Mouse (Mus musculus) thymus, postnatal 0 days (tissue): ENCODE data around the gene Rev1. TPM values are rescaled to one million over a fixed set of nuclear protein-coding genes. Genes with fewer than 3 reads are reported as not detected.

Experiments
- DNase-seq: peaks from one replicate; pipeline ENCODE4 v3.0.0-alpha.2; 2015; ENCODE audit warnings: low spot score
- polyA plus RNA-seq: library from polyadenylated mRNA; unstranded; fragments of >200 nt; fragmentation: Nextera tagmentation; extraction: Ambion mirVana; gene quantifications from 2 replicates; pipeline ENCODE4 v1.2.1, GENCODE M21; 2015

Gene Rev1
- 13.7 and 18.9 TPM in 2 replicates for polyA plus RNA-seq

DNA sequence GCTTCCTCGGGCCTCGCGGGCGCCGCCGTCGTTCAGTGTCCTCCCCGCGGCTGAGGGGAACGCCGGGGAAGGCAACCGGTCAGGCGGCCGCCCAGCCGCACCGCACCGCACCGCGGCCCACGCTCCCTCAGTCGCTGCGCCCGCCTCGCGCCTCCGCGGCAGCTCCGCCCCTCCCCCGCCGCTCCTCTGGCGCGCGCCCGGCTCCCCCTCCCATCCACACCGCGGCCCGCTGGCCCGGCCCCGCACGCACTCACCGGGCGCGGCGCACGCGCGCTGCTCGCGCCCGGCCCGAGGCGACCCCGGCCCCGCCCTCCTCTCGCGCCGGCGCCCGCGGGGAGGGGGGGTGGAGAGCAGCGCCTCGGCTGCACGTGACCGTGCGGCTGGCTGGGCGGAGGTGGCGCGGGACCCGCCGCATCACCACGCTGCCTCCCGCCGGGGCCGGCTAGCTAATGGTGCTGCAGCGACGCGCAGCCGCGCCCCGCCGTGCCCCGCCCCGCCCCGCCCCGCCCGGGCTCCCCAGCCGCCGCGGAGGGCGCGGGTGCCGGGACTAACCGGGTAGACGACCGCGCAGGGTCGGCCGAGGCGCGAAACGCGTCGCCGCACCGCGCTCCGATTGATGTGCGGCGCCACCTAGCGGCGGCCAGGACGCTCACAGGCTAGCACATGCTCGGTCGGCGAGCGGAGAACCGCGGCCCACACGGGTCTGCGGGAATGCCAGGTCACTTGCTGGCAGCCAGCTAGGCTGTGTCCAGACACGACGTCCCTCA lies at the start of gene Rev1:
TSS of gene Rev1 (minus strand) at position 301 of the 767 bp plus-strand sequence.
- DNase-seq: peak; percentile 85

DNA sequence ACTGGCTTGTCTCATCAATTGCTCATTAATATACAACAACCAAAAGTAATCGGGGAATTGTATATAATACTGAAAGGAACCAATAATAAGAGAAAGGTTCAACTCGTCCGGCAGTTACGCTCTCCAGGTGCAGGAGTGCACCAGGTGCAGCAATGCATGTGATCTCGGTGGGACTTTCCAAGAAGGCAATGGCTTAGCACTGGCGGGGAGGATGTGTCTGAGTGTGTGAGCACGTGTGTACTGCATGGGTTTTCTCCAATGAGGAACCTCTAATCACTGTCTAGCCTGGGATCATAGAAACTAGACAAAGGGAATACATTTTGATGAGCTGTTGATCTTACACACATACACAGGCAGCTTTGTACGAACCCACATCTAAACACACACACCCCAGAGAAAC lies 49.3 kb upstream of the Rev1 start:
- DNase-seq: no peak

DNA sequence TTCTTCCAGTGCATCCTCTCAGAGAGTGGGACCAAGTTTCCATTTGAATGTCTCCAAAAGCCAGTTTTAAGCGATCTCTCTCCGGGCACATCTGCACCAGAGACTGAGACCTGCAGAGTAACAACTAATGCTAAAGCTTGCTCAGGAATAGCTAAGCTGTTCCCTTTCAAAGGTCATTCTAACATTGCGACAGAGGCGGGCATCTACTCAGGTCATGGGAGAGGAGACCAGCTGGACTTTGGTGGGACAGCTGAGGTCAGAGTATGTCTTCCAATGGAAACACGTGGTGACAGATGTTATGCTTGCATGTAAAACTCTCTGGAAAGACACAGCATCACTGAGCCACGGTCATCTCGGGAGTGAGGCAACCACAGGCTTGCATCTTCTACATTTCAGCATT lies 46.5 kb upstream of the Rev1 start:
- DNase-seq: no peak

DNA sequence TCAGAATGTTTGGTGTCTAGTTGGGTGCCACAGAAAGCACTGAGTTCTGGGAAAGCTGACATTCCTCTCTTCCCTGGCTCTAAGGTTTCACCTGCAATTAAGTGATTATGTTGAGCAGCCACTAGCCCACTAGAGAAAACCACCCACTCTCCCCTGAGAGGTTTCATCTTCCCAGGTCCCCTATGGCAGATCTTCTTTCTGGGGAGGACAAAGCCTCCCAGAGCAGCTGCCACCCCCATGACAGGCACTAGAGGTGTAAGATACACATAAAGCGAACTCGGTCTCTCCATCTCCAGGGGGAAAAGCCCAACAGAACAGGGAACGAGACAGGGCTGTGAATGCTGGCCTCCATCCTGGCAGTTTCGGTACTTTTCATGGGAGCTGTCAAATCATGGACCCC lies 42.3 kb upstream of the Rev1 start:
- no peak for DNase-seq

DNA sequence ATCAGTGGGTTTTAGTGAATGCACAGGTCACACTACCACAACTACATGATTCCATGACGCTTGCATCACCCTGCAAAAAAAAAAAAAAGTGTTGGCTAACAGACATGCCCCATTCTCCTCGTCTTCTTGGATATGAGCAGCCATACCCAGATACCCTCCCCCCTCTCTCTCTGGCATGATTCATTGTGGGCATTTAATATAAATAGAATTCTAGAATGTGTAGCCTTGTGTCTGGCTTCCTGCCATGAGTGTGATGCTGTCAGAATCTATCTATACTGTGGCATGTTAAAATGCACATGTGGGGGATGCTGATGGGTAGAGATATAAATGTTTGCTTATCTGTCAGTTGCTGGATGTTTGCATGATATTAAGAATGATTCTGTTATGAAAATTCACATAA lies 36.1 kb upstream of the Rev1 start:
- no peak for DNase-seq

- no peak for DNase-seq
These were observed 20.5 kb upstream of the Rev1 start for GRCm38 (mm10) chr1:38150086-38150485.

- no peak for DNase-seq
These were observed 16.4 kb upstream of the Rev1 start for GRCm38 (mm10) chr1:38146008-38146407.

DNA sequence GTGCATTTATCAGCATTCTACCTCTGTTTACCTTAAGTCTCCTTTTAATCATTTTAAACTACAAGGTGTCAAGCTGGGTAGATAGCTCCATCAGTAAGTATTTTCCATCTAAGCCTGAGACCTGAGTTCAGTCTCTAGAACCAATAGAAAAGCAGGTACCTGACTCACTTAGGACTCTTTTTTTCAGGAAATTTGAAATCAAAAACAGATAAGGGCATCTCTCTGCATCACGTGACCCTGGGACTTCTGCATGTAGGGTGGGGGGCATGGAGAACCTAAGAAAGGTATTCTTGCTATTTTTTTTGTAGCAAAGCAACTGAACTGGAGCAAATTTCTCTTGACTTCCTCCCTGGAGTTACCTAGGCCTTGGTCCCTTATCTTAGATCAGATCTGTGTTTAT lies 11.8 kb upstream of the Rev1 start:
- DNase-seq: no peak

DNA sequence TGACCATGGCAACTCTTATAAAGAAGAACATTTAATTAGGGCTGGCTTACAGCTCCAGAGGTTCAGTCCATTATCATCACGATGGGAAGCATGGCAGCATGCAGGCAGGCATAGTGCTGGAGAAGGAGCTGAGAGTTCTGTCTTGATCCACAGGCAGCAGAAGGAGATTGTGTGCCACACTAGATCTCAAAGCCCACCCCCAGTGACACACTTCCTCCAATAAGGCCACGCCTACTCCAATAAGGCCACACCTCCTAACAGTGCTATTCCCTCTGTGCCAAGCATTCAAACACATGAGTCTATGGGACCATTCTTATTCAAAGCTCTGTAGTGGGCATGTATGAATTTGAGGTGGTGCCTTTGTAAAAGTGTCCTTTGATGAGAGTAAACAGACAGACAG lies 11.3 kb upstream of the Rev1 start:
- no peak for DNase-seq

GRCm38 (mm10) chr1:38139396-38139795 lies 9.8 kb upstream of the Rev1 start:
- no peak for DNase-seq

DNA sequence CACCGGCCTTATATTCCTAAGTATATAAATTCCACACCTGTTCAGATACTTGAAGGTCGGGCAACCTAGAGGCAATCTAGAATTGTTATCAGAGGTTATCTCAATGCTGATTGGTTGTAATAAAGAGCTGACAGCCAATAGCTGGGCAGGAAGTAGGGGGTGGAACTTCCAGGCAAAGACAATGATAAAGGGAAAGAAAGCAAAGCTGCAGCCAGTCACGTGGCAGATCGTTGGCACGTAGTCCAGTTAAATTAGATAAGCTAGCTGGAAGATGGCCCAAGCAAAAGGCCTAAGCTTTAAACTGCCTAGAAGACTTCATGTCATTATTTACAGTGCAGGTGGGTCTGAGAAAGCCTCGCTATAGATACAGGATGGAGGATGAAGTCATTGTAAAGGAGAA lies 3.3 kb upstream of the Rev1 start:
- DNase-seq: peak; percentile 8

DNA sequence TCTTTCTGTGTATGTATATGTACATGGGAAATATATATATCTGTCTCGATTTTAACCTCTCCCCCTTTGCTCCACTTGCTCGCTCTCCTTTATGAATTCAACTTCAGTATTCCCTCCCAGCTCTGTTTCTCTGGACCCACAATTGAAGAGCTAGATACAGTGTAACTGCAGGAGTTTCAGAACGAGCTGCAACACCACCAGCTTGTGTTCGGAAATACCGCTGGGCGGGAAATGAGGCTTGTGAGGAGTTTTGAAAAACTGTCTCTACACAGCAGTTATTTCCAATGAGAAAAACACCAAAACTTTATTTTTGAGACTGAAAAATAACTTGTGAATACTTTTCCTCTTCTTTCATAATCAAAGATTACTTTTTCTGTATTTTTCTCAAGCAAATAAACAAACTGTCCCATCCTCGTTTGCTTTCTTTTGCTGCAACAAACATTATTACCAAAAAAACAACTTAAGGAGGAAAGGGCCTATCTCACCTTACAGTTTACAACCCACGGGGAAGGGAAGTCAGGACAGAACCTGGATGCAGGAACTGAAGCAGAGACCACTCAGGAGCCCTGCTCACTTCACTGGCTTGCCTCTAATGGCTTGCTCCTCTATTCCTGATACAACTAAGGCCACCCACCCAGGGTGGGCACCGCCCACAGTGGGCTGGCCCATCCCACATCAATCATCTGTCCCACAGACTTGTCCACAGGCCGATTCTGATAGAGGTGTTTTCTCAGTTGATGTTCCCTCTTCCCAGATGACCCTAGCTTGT lies 1.3 kb upstream of the Rev1 start:
- DNase-seq: no peak

DNA sequence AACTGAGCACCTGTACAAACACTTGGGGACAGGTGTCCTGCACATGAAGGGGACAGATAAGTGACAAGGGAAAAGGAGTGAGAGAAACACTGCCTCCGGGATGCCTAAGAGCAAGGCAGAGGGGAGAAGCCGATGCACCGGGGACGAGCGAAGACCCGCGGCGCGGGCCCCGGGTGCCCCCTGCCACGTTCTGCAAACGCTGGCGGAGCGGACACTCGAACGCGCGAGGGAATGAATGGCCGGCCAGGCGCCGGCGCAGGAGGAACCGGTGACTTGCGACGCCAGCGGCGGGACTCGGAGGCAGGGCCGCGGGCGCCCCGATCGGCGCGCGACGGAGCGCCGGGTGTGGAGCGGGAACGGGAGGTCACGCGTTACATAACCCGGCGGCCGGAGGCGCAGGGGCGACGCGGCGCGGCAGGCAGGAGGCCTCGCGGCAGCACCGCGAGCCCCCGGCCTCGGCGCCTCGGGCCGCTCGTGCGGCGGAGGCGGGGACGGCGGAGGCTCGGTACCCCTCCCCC lies 623 bp downstream of the Rev1 start:
- peak; percentile 51 for DNase-seq

DNA sequence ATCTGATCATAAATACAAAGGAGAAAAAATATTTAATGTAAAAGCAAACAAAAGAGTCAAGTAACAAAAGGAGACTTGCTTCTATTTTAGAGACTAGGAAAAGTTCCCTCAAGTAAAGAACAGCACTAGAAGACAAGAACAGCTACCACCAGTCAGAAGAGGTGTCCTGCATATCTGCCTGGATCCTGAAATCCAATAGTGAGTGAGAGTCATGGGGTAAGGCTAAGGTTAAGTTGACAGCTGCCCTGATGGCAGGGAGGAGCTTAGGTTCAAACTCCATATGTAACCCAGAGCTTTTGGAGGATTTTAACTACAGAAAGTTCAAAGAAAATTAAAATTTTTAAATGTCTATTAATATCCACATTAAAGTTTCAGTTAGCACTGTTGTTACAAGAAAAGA lies 2.6 kb downstream of the Rev1 start:
- no peak for DNase-seq

- DNase-seq: no peak
These were observed 3.2 kb downstream of the Rev1 start for GRCm38 (mm10) chr1:38126426-38126825.

GRCm38 (mm10) chr1:38124261-38124660 lies 5.3 kb downstream of the Rev1 start:
- no peak for DNase-seq

DNA sequence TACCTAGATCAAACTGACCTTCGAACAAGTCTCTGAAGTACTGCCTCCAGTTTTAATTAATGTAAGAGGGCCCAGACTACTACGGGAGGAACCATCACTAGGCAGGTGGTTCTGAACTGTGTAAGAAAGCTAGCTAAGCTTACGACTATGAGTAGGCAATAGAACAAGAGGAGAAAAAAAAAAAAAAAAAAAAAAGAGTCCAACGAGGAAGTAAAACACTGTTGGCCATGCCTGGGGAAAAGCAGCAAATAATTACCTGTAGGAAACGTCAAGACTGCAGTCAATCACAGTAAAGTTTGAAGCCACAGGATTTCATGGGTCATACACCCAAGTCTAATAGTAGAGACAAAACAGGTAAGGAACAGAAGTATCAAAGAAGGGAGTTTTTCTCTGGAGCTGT lies 8.7 kb downstream of the Rev1 start:
- no peak for DNase-seq

DNA sequence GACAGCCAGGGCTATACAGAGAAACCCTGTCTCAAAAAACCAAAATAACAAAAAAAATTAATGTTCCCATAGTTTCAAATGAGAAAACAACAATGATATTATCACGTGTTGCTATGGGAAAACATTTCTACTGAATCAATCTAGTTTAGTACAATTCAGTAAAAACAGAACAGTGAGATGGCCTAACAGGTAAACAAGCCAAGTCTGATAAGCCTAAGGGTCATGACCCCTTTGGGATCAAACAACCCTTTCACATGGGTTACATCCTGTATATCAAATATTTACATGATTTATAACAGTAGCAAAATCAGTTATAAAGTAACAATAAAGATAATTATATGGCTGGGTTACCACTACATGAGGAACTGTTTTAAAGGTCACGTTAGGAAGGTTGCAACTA lies 11.0 kb downstream of the Rev1 start:
- DNase-seq: no peak

DNA sequence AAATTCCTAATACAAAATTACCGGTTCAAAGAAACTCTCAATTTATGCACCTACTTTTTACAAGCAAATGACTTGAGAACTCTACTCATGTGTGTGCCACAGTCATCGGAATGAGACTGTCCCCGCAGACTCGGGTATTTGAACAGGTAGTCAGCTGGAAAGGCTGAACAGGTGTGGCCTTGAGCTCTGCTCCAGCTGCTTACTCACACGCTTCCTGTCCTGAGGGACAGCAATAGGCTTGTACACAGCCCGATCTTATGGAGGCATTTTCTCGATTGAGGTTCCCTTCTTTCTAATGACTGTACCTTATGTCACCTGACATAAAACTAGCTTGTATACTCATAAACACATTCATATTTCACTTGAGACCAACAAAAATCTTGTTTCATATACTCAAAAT lies 19.8 kb downstream of the Rev1 start:
- DNase-seq: no peak

DNA sequence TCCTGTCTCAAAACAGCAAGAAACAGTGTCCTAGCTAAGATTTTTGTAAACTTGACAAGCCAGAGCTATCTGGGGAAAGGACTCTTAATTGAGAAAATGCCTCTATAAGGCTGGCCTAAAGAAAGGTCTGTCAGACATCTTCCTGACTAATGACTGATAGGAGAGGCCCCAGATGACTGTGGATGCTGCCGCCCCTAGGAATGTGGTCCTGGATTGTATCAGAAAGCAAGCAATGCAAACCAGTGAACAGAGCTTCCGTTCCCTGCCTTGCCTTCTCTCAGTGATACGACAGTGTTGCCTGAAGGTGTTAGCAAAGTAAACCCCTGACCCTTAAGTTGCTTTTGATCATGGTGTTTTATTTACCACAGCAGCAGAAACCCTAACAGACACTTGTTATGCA lies 25.8 kb downstream of the Rev1 start:
- DNase-seq: no peak

- DNase-seq: no peak
These were observed 26.4 kb downstream of the Rev1 start for GRCm38 (mm10) chr1:38103214-38103613.

GRCm38 (mm10) chr1:38081316-38081715 lies 48.3 kb downstream of the Rev1 start:
- no peak for DNase-seq

DNA sequence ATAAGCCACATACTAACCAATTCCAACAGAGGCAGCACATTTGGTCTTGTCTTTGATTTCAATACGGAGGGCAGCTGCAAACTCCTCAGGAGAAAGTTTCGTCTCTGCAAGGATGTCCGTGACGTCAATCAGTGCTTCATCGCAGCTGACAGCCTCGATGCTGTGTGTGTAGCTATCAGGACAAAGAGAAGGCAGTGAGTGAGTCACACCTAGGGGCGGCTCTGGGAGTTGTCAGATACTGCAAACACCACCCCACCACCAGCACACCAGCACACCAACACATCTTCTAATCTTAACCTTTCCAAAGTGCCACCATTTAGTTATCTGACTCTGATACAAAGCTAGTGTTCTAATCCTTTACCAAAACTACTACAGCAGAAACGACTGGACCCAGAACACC lies 58.3 kb downstream of the Rev1 start:
- DNase-seq: no peak
